Mouse (Mus musculus): ENCODE measurements around the gene Acsf3. TPM values are rescaled to one million over a fixed set of nuclear protein-coding genes. Genes with fewer than 3 reads are reported as not detected.

Gene Acsf3
- polyA plus RNA-seq, 1 experiment from 2014 or later, result 8.5 TPM

- H3K4me3 ChIP-seq (replicated peaks), result no peak overlapping the region
- H3K4me1 ChIP-seq (replicated peaks), result peaks cover 9% of the 10 kb centered on the region; the same call in 1 of the 2 replicates
- DNase-seq (no peak), ATAC-seq (ENCODE audit: low read depth) (no peak)
- no peaks in the 10 kb centered on the region for H3K9me3 ChIP-seq (replicated peaks)
- no peak overlapping the region for H3K27ac ChIP-seq
- WGBS (ENCODE audit: insufficient replicate concordance), result 52% methylated on average over 17 of the region's 17 CpGs
- no peak overlapping the region for H3K9ac ChIP-seq
- no peak overlapping the region for H3K4me2 ChIP-seq
- peaks cover 100% of the 10 kb centered on the region for H3K27me3 ChIP-seq
- no peaks in the 10 kb centered on the region for H3K36me3 ChIP-seq
Observed at GRCm38 (mm10) chr8:122745022-122745749, 30.1 kb upstream of the Acsf3 start.

DNA sequence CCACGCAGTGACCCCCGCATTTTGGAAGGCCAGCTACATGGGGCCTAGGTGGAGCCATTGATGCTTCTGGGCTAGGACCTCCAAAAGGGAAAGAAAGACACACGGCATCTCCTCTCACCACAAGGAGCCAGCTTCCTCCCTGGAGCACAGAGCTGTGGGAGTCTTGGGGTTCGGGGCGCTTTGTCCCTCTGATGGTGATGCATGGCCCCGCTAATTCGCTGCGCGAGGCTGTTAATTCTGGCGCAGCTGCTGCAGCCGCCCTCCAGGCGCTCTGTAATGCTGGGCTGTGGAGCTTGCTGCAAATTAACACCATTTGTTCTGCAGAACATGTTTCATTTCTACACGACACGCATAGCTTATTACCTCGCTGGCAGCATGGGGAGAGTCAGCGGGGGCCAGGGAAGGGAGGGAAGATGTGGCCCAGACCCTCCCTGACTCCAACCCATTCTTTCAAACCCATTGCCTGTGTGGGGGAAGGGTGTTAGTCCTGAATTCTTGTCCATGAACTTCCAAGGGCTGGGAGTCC lies 29.5 kb upstream of the Acsf3 start:
- Histone ChIP-seq H3K9ac (no peak overlapping the region), H3K27me3 (peaks cover 100% of the 10 kb centered on the region), H3K9me3 (replicated peaks) (no peaks in the 10 kb centered on the region), H3K4me3 (replicated peaks) (no peak overlapping the region), H3K36me3 (no peaks in the 10 kb centered on the region), H3K27ac (no peak overlapping the region), H3K4me1 (replicated peaks) (peaks cover 10% of the 10 kb centered on the region; the same call in 1 of the 2 replicates), H3K4me2 (no peak overlapping the region)
- WGBS (ENCODE audit: insufficient replicate concordance), result 57% methylated on average over 16 of the region's 16 CpGs
- DNase-seq (no peak), ATAC-seq (ENCODE audit: low read depth) (no peak)

DNA sequence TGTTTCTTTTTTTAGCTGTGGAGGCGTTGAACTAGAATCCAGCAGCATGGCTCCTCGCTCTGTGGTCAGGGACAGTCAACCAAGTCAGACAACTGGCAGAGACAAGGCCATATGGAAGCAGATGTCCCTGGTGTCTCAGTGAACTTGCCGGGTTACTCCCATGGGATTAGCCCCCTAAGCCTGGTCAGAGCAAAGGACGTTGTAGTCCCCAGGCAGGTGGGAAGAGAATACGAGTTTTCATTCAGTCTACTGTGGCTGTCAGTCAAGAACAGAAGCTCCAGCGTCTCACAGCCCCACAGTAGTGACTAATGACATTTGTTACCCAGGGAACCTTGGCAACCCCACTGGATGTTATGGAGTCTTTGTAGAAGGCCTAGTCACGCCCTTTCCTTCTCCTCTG lies 28.8 kb upstream of the Acsf3 start:
- DNase-seq (no peak), ATAC-seq (ENCODE audit: low read depth) (no peak)
- Histone ChIP-seq H3K9me3 (replicated peaks) (no peaks in the 10 kb centered on the region), H3K27ac (no peak overlapping the region), H3K4me1 (replicated peaks) (peaks cover 10% of the 10 kb centered on the region; the same call in 1 of the 2 replicates), H3K36me3 (no peaks in the 10 kb centered on the region), H3K9ac (no peak overlapping the region), H3K4me2 (no peak overlapping the region), H3K4me3 (replicated peaks) (no peak overlapping the region), H3K27me3 (peaks cover 100% of the 10 kb centered on the region)
- WGBS (ENCODE audit: insufficient replicate concordance), result 38% methylated on average over 7 of the region's 7 CpGs

DNA sequence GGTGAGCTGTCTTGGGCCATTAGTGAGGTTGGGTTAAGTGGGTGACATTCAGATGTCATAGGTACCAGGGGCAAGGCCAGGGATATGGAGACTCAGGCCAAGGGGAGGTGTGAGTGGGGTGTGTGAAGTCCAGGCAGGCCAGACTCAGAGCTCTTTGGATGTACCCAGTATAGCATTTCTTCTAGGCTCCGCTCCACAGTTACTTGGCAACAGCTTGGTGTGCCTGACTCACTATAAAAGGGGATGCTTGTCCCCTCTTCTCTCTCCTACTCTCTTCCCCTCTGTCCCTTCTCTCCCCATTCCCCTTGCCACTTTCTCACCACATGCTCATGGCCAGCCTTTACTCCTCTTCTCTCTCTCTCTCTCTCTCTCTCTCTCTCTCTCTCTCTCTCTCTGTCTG lies 27.5 kb upstream of the Acsf3 start:
- 87% methylated on average over 1 of the region's 1 CpGs for WGBS (ENCODE audit: insufficient replicate concordance)
- H3K36me3 ChIP-seq, result no peaks in the 10 kb centered on the region
- no peak overlapping the region for H3K4me3 ChIP-seq (replicated peaks)
- H3K27ac ChIP-seq, result no peak overlapping the region
- no peak overlapping the region for H3K4me2 ChIP-seq
- H3K9me3 ChIP-seq (replicated peaks), result no peaks in the 10 kb centered on the region
- DNase-seq (no peak), ATAC-seq (ENCODE audit: low read depth) (no peak)
- no peak overlapping the region for H3K9ac ChIP-seq
- H3K27me3 ChIP-seq, result peaks cover 100% of the 10 kb centered on the region
- H3K4me1 ChIP-seq (replicated peaks), result peaks cover 10% of the 10 kb centered on the region; the same call in 1 of the 2 replicates

- Histone ChIP-seq H3K36me3 (no peaks in the 10 kb centered on the region), H3K9me3 (replicated peaks) (no peaks in the 10 kb centered on the region), H3K4me2 (no peak overlapping the region), H3K9ac (no peak overlapping the region), H3K27ac (no peak overlapping the region), H3K27me3 (peaks cover 100% of the 10 kb centered on the region), H3K4me1 (replicated peaks) (peaks cover 10% of the 10 kb centered on the region; the same call in 1 of the 2 replicates), H3K4me3 (replicated peaks) (no peak overlapping the region)
- no peak for DNase-seq
- no peak for ATAC-seq (ENCODE audit: low read depth)
- WGBS (ENCODE audit: insufficient replicate concordance), result 49% methylated on average over 6 of the region's 6 CpGs
Observed at GRCm38 (mm10) chr8:122749333-122749958, 25.8 kb upstream of the Acsf3 start.

DNA sequence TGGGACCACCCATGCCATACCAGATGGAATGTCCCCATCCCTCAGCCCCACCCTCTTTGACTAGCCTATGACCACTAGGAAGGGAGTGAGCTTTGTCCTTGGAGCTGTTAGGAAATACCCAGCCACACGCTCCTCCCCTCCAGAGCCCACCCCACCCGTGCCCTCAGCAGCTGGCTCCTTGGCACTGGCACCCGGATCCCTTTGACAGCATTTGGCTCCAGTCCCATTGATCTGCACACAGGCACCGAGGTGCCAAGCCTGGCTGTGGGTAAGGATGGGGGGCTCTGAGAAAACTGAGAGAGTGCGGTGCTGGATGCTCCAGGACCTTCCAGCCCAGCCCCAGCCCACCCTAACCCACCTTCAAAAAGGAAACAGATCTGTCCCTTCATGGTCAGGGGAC lies 23.9 kb upstream of the Acsf3 start:
- no peak for DNase-seq
- H3K27ac ChIP-seq, result no peak overlapping the region
- H3K9me3 ChIP-seq (replicated peaks), result no peaks in the 10 kb centered on the region
- no peak overlapping the region for H3K9ac ChIP-seq
- H3K36me3 ChIP-seq, result no peaks in the 10 kb centered on the region
- no peak for ATAC-seq (ENCODE audit: low read depth)
- no peak overlapping the region for H3K4me2 ChIP-seq
- no peak overlapping the region for H3K4me3 ChIP-seq (replicated peaks)
- WGBS (ENCODE audit: insufficient replicate concordance), result 74% methylated on average over 5 of the region's 5 CpGs
- H3K4me1 ChIP-seq (replicated peaks), result peaks cover 10% of the 10 kb centered on the region; the same call in 1 of the 2 replicates
- peaks cover 98% of the 10 kb centered on the region for H3K27me3 ChIP-seq

DNA sequence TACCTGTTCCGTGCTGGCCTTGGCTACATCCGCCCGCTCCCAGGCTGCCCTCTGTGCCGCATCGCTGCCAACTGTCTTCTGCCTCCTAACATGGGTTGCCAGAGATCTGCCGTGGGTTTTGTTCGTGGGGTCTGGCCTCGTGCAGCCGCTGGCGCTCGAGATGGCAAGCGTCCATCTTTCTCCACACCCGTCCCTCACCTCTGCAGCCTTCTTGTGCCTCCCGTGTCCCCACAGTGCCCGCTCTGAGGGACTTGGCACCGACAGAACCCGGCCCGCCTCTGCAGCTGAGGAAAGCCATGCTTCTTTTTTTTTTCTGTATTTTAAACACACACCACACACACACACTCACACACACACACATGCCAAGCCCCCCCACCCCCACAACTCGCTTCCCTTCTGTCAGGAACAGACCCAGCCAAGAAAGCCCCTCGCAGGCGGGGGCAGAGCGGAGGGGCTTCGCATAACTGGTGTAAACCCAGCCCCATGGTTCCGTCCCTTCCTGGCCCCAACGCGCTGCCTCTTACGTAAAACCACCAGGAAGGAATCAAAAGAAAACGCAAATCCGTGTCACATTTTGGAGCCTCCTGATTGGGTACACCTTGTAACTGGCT lies 23.1 kb upstream of the Acsf3 start:
- ATAC-seq (ENCODE audit: low read depth) (no peak), DNase-seq (no peak)
- Histone ChIP-seq H3K4me3 (replicated peaks) (no peak overlapping the region), H3K4me1 (replicated peaks) (peaks cover 10% of the 10 kb centered on the region; the same call in 1 of the 2 replicates), H3K4me2 (no peak overlapping the region), H3K9me3 (replicated peaks) (no peaks in the 10 kb centered on the region), H3K36me3 (no peaks in the 10 kb centered on the region), H3K27me3 (peaks cover 98% of the 10 kb centered on the region), H3K9ac (no peak overlapping the region), H3K27ac (no peak overlapping the region)
- 78% methylated on average over 29 of the region's 29 CpGs for WGBS (ENCODE audit: insufficient replicate concordance)

DNA sequence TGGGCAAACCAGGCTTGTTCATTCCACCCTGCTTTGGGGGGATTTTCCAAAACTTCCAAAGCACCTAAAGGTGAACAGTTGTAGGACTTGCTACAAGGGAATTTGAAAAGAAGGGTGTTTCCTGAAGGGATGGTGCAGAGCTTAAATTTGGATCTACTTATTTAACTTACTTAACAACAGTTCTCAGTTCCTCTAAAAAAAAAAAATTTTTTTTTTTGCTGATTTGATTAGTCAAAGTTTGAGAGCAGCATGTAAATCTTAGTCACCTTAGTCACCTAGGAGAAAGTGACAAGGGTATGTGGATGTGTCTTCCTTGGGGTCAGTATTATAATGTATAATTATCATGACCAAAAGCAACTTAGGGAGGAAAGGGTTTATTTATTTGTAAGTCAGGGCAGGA lies 16.7 kb upstream of the Acsf3 start:
- H3K9ac ChIP-seq, result no peak overlapping the region
- no peak for DNase-seq
- H3K9me3 ChIP-seq (replicated peaks), result no peaks in the 10 kb centered on the region
- no peaks in the 10 kb centered on the region for H3K36me3 ChIP-seq
- H3K27me3 ChIP-seq, result peaks cover 86% of the 10 kb centered on the region
- no peak for ATAC-seq (ENCODE audit: low read depth)
- no peak overlapping the region for H3K4me3 ChIP-seq (replicated peaks)
- H3K4me2 ChIP-seq, result no peak overlapping the region
- no peak overlapping the region for H3K27ac ChIP-seq
- peaks cover 16% of the 10 kb centered on the region for H3K4me1 ChIP-seq (replicated peaks)

GRCm38 (mm10) chr8:122760116-122760515 lies 15.2 kb upstream of the Acsf3 start:
- Histone ChIP-seq H3K27ac (no peak overlapping the region), H3K4me3 (replicated peaks) (no peak overlapping the region), H3K9ac (no peak overlapping the region), H3K27me3 (peaks cover 86% of the 10 kb centered on the region), H3K4me2 (no peak overlapping the region), H3K9me3 (replicated peaks) (no peaks in the 10 kb centered on the region), H3K36me3 (no peaks in the 10 kb centered on the region), H3K4me1 (replicated peaks) (peaks cover 21% of the 10 kb centered on the region)
- DNase-seq (no peak), ATAC-seq (ENCODE audit: low read depth) (no peak)
- WGBS (ENCODE audit: insufficient replicate concordance), result 42% methylated on average over 7 of the region's 7 CpGs

DNA sequence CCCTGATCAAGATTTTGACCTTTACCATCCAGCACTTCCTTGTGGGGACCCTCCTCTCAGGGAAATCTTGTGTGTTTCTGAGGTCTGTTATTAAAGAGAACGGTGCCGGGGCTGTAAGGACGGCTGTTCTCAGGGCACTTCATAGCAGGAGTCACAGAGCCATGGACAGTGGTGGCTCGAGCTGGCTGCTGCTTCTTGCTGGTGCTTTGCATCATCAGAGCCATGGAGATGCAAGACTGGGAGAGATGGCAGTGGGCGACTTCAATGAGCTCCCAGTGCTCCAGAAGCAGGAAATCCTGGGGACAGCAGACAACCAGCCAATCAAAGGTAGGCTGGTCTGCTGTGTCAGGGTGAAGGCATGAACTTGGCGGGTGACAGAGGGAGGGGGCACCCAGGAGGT lies 14.2 kb upstream of the Acsf3 start:
- WGBS (ENCODE audit: insufficient replicate concordance), result 63% methylated on average over 6 of the region's 6 CpGs
- Histone ChIP-seq H3K9ac (no peak overlapping the region), H3K4me2 (no peak overlapping the region), H3K4me3 (replicated peaks) (no peak overlapping the region), H3K27me3 (peaks cover 87% of the 10 kb centered on the region), H3K9me3 (replicated peaks) (no peaks in the 10 kb centered on the region), H3K4me1 (replicated peaks) (peaks cover 25% of the 10 kb centered on the region), H3K27ac (no peak overlapping the region), H3K36me3 (no peaks in the 10 kb centered on the region)
- DNase-seq (no peak), ATAC-seq (ENCODE audit: low read depth) (no peak)

DNA sequence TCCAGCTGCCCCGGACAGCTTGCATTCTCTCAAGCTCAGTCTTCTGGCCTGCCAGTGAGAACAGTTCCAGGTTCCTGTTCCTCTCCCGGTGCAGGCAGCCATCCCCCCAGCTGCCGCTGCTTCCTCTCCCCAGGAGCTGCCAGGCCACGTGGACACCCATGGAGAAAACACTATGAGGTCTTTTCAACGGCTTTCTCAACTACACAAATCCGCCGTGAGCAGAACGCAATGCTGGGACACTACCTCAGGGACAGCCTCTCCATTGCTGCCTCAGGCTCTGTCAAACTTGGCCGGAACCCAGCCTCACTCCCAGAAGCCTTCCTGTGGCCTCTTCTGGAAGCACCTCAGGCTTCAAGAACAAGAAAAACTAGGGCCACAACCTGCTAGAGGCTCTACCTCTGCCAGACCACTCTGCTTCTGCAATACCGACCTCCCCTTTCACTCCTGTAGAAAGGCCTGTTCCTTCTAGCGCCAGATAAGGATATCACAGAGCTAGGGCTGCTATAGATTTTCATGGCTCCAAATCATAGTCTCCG lies 12.5 kb upstream of the Acsf3 start:
- ATAC-seq (ENCODE audit: low read depth) (0 out of 2 replicates have a peak, but pooled peaks have one; percentile 5), DNase-seq (no peak)
- H3K4me1 ChIP-seq (replicated peaks), result peaks cover 37% of the 10 kb centered on the region
- H3K4me3 ChIP-seq (replicated peaks), result no peak overlapping the region
- H3K9ac ChIP-seq, result no peak overlapping the region
- 40% methylated on average over 12 of the region's 12 CpGs for WGBS (ENCODE audit: insufficient replicate concordance)
- no peak overlapping the region for H3K4me2 ChIP-seq
- peaks cover 85% of the 10 kb centered on the region for H3K27me3 ChIP-seq
- H3K36me3 ChIP-seq, result no peaks in the 10 kb centered on the region
- peak overlapping the region; percentile 19 for H3K27ac ChIP-seq
- H3K9me3 ChIP-seq (replicated peaks), result no peaks in the 10 kb centered on the region
